Mouse (Mus musculus): ENCODE measurements around the gene Evx1.

Evx1 gene

DNA sequence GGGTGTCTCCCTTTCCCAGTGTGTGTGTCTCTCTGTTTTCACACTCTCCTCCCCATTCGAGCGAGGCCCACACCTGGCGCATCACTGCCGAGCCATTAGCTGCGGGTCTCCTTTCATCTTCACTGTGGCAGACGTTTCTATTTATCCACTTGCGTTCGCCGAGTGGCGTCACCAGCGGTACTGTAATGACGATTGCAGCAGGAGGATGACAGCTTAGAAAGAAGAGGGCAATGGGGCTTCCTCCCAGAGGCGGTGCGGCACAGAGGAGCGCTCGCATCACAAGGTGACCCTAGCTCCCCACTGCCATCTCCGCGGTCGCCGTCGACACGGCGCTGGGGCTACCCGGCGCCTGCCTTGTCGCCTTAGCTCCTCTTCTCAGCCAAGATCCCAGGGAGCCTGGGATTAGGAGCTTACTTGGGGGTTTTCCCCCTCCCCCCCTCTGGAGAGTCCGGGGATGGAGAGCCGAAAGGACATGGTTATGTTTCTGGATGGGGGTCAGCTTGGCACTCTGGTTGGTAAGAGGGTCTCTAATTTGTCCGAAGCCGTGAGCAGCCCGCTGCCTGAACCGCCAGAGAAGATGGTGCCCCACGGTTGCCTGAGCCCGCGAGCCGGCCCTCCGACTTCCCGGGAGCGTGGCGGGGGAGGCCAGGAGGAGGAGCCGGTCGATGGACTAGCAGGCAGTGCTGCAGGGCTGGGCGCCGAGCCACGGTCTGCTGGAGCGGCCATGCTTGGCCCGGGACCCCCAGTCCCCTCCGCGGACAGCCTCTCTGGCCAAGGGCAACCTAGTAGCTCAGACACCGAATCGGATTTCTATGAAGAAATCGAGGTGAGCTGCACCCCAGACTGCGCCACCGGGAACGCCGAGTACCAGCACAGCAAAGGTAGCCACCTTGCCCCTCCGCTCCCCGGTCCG, at the start of gene Evx1:
Gene Evx1, plus strand, starts transcription at position 108 of the 913 bp plus-strand sequence.
- no peak for DNase-seq (ENCODE audit: low spot score in 2 of 2)

DNA sequence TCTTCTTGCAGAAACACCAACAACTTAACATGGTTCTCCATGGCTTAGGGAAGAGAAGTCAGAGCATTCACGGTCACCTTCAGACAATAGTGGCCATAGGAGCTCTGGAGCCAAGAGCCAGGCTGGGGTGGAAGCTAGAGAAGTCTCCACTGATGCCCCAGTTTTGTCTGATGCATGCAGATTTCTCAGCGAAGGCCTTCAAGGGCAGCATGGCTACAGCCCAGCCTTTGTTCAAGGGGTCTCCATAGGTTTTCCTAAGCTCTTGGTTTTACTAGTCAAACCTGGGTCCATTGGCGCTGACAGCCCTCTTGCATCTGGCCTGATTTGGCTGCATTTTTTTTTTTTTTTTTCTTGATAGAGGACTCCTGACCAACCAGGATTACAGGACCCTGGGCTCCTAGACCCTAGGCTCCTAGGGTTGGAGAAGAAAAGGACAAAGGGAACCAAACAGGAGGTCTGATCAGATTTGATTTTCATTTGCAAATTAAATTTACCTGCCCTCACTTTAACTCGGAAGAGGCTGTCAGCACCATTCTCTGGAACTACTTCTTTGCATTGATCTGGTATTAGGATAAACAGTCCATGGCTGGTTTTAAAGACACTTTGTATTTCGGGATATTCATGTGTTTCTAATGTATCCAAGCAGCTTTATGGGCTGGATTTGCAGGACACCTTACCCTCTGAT, 49.0 kb upstream of the Evx1 start:
- no peak for DNase-seq (ENCODE audit: low spot score in 2 of 2)

DNA sequence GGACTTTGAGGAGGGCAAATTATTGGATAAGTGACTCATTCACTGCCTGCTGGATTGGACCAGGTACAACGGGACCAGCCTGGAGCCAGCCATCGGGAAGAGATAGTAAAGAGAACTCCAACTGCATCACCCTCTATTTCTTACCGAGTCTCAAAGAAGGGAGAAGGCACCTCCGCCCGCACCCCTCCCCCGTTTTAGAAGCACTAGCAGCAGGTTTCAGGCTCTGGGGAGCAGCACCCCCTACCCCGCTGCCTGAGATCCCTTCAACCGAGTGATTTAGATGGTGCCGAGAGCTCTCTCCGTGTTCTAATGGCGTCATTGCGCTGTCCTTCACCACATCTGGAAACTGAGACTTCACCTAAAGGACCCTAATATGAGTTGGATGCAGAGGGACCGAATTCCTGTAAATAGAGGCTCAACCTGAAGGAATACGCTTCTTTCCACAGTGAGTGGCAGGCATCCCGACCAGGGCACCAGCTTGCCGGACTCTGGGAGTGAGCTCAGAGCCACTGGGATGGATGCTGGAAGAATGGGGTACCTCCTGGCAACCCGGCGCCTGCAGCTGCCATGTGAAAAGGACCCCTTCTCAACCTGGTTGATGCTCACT, 47.9 kb upstream of the Evx1 start:
- no peak for DNase-seq (ENCODE audit: low spot score in 2 of 2)

DNA sequence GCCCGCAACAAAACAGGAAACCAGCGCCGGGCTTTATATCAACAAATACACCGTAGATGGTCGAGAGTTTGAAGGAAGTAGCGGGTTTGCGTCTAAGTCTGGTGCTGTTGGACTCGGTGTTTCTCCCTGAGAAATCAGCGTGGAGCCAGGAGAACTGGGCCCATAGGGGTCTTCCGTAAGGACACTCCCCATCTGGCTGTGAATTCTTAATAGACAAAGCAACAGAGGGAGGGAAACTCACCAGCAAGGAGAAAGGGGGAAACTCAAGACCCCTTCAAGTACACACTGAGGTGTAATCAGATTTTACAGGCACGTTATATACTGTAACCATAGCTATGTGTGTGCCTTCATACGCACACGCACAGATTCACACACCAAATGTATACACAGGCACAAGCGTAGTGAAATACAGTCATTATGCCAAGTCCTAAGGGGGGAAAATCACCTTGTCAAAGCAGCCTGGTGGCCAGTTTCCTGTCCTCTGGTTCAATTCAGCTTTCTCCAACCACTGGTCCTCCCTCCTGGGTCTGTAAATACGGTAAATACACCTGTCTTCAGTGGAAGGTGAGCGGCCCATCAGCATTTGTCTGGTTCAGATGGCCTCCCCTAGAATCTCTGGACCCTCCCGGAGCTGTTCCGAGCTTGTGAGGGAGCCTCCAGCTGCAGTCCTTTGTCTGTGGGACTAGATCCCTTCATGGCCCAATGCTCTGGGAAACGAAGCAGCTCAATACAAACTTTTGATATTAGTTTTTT, 47.2 kb upstream of the Evx1 start:
- no peak for DNase-seq (ENCODE audit: low spot score in 2 of 2)

DNA sequence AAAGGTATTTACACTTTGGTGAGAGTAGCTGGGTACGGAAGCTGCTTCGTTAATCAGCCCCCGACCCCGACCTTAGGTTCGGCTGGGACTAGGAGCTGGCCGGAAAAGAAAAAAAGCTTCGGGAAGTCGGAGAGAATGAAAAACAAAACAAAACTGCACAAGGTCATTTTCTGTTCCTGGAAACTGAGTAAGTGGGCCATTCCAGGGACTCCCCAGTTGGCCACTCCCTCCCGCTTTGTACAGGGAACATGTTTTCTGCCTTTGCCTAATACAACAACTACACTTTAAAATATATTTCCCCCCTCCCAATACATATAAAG, 46.7 kb upstream of the Evx1 start:
- DNase-seq (ENCODE audit: low spot score in 2 of 2), result no peak

DNA sequence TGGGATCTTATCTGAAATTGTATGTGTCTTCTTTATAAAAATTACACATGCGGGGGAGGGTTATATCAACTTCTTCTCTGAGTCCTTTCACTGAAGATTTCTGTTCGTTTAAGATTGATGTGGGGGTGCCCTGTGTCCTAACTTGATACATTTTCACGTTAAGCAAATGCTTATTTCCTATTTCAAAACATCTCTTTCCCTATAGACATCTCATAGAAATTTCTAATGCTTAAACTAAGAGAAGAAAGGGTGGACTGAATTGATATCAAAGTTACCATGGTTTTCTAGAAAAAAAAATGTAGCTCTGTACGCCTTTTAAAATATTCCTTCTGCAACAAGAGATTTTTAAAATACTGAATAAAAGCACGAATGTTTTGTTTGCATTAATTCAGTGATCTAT, 46.1 kb upstream of the Evx1 start:
- no peak for DNase-seq (ENCODE audit: low spot score in 2 of 2)

DNA sequence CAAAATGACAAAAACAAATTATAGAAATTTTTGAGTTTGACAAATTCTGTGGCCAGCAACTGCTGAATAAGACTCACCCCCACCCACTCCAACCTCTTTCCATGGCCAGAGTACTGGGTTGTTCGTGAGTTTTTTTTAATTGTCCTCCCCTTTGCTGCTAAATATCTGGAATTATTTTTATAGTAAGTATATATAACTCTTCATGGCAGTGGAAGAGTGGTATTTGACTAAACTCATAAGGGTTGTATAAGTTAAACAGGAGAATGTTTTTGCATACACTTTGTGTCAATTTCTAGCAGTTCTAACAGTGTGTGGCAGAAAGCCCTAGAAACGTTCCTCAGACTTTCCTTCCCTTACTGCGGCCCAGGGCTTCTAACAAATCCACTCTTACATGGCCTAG, 45.6 kb upstream of the Evx1 start:
- no peak for DNase-seq (ENCODE audit: low spot score in 2 of 2)

DNA sequence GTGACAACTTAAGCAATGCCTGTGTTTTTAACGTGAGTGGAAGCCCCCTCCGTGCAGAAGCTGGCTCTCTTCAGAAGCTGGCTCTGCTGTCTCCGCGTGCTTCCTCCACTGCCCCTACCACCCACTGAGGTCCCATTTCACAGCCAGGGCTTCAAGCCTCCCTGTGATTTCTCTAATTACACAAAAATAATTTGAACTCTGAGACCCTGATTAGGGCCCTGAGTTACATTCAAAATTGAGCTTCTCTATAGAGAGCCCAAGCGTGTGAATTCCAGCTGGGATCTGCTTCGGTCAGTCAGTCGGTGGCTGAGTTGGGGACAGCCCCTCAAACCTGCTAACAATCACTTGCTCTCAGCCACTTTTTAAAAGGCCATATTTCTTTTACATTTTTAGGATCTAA, 45.0 kb upstream of the Evx1 start:
- DNase-seq (ENCODE audit: low spot score in 2 of 2), result no peak

DNA sequence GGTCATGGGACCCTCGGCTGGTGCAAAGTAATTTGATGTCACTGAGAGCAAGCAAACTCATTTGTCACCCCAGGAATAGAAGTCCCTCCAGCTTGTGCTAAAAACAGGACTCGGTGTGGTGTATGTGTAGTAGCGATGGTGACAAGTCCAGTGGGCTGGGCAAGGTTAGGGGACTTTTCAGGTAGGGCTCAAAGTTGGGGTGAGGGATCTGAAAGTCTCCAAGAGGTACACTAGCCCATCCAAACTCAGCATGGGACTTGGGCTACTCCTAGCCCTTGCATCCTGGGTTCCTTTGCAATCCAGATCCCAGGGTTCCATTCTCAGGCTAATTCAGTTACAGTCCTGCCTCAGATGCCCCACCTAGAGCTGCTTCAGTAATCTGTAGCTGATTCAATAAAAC, 44.5 kb upstream of the Evx1 start:
- DNase-seq (ENCODE audit: low spot score in 2 of 2), result no peak

DNA sequence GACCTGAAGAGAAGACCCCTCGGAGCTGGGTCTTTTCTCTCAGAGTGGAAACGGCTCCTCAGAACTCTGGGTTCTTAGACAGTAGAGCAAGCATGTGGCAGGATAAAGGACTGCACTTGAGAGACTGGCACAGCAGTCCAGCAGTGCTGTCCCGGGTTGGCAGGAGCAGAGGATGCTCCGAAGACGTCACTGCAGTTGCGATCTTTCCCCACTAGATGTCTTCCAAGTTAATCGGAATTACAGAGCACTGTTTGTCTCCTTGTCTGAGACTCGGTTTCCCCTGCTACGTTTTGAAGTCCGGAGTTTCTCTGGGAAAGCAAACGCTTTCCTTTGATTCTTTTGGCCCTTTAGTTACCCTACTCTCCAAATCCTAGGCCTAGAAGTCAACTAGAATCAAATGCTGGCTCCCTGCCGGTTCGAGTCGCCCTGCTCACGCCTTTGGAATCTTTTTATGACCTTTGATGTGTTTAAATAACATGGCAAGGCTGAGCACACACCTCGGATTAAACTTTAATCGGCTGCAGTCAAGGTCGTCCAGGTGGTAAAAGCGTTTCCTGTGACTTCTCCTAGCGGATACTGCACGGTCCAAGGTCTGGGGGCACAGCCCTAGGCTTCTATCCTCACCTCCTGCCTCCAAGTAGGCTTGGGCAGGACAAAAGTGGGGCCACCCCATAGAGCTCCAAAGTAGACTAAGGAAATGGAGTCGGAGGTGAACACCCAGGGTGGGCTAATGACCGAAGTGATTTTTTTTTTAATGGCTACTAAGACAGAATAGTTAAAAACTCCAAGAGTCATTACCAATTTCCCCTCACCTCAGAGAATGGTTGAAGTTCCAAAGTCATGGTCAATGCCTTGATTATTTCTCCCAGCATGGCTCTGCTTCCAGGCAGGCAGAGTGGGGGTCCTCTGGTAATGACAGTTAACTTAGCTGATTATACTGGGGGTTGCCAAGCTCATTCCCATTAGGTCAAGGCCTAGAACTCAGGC, 42.5 kb upstream of the Evx1 start:
- DNase-seq (ENCODE audit: low spot score in 2 of 2), result peak in 1 of 2 experiments; percentile 29

DNA sequence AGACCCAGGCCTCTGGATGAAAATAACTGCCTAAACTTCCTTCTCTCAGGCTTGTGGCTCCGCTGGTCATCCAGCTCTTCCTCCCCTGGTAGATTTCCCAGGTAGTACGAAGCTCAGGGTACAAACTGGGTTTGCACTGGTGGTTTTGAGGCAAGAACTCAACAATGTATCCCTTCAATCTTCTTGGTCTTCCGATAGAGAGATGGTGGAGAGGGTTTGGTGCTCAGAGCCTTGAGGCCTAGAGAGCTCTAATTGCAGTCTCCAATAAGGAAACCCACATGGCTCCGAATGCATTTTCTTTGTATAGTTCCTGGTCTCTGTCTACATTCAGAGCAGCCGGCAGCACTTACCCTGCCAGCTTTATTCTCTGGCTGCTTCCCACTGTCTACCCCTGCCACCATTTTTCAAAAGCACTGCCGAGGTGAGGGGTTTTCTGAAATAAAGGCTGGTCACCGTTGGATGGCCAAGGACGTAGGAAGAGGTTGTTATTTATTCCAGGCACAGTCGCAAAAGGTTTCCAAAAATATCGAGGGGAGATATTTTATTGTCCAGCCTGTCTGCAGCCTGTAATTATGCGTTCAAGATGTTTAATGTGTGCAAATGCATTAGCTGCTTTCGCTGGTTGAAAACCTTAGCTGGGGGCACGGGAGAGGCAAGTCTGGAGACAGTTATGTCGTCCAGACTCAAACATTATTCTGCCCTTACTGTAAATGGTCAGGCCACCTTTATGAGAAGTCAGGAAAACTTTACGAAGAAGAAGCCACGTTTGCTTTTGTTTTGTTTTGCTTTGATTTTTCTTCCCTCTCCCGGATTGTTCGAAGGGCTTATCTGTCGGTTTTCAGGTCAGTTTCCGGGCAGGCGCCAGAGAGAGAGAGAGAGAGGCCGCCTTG, 40.3 kb upstream of the Evx1 start:
- DNase-seq (ENCODE audit: low spot score in 2 of 2), result no peak

DNA sequence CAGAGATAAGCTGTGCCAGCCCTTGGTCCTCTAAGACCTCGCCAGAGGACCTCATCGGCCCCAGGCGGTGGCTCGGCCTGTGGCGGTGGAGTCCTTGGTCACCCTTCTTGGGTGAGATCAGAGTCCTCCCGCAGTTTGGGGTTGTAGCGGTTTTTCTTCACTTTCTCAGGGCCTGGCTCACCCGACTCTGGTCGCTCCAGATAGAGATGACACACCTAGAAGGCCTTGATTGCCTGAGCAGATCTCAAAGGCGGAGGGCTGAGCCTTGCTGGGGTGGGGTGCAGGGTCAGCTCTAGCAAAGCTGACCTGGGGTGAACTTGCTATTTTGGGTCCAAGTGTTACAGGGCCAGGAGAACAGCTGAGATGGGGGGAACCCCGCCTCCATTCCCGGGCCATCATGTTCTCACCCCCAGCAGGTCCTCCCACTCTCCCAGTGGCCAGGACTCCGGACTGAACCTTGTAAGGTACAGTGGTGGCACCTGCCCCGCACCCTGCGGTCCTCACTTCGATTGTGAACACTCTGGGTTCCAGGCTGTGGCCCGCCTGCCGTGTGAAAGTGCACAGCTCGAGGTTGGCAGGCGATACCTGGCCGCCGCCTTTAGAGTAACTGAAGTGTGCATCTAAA, 39.5 kb upstream of the Evx1 start:
- no peak for DNase-seq (ENCODE audit: low spot score in 2 of 2)

DNA sequence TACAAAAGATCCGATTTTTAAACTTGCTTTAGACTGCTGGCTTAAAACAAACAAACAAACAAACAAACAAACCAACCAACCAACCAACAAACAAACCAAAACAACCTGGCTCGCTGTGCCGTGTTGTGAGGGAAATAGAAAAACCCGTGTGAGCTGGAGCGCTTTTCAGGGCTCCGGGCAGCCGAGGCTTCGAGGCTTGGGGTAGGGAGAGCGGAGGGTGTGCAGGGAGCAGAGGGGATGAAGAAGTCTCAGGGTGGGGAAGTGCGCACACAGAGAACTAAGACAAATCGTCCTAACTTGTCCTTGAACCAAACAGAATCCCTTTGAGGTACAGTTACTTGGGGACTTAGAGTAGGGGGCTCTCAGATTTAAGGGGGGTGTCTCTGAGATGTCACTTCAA, 38.7 kb upstream of the Evx1 start:
- DNase-seq (ENCODE audit: low spot score in 2 of 2), result no peak

DNA sequence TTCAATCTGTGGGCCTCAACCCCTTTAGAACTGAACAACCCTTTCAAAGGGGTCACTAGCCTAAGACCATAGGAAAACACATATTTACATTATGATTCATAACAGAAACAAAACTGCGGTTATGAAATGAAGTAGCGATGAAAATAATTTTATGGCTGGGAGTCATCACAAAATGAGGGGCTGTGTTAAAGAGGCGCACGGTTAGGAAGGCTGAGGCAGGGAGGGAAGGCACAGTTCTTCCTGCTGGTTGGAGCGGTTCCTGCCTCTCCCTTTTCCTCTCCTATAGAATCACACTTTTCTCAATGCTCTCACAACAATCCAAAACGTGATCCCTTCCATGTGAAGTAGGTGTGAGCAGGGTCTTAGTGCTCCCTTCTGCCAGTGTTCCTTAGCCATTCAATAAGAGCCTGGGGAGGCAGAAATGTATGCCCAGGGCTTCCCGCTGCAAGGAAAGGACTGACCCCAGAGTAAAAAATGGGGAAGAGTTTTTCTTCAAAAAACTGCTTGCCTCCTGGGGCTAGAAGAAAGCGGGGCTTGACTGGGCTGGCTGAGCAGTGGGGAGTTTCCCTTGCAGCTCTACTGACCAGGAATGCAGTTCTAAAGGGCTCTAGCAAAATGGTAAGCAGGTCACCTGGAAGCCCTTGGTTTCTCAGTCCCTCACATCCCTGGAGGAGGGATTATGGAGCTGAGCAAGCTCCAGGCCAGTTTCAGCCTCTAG, 37.6 kb upstream of the Evx1 start:
- no peak for DNase-seq (ENCODE audit: low spot score in 2 of 2)

DNA sequence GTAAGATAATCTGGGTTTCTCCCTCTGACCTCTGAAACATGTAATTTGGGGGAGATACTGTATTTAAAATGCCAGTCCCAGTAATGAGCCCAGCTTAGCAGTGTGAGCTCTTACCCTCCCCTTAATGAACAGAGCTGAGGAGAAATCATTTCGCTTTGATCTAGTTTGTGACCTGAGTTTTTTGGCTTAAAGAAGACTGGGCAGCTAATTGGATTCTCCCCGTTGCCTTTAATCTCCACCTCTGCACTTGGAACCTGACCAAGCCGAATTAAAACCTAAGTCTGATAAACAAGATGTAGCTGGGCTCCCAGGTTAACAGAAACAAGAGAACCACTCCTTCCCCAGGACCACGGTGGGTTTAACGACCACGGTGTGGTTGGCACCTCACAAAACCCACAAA, 36.9 kb upstream of the Evx1 start:
- DNase-seq (ENCODE audit: low spot score in 2 of 2), result no peak

DNA sequence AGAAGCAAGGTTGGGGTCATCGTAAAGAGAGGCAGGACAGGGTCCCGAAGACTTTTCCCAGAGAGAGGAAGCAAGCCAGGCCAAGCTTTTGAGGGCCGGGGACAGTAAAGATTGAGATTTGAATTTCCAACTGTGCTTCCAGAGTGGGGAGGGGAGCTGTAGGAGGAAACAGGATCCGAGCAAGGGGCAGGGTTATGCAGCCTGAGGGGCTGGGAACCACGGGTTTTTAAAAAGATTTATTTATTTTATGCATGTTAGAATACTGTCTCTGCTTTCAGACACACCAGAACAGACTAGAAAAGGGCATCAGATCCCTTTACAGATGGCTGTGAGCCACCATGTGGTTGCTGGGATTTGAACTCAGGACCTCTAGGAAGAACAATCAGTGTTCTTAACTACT, 36.4 kb upstream of the Evx1 start:
- no peak for DNase-seq (ENCODE audit: low spot score in 2 of 2)

DNA sequence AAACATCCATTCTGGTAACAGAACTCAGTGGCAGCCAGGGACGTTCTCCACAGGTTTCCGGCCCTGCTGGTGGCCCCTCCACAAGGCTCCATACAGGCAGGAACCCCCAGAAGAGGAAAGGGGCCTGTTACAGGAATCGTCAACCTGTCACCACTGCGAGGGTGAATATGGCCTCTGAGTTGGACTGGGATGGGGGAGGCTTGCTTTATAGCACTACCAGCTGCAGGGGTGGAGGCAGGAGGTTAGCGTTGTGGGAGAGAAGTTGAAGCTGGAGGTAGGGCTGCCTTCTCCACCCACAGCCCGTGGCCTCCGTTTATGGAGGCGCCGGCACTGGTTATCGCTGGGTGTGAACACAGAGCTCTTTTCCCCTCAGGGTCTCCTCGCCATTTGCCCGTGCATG, 32.2 kb upstream of the Evx1 start:
- no peak for DNase-seq (ENCODE audit: low spot score in 2 of 2)

DNA sequence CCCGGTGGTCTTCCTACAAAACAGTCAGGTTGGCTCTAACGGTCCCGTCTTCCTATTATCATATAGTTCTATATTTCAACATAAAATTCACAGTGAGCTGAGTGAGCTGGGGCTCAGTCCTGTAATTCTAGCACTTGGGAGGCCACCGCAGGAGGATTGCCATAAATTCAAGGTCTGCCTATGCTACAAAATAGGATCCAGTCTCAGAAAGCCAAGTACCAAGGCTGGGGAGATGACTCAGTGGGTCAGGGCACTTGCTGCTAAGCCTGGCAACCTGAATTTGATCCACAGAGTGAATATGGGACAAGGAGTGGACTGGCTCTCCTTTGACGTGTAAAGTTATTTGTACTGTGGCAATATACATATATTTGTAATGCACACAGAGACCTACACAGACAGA, 29.4 kb upstream of the Evx1 start:
- DNase-seq (ENCODE audit: low spot score in 2 of 2), result no peak

DNA sequence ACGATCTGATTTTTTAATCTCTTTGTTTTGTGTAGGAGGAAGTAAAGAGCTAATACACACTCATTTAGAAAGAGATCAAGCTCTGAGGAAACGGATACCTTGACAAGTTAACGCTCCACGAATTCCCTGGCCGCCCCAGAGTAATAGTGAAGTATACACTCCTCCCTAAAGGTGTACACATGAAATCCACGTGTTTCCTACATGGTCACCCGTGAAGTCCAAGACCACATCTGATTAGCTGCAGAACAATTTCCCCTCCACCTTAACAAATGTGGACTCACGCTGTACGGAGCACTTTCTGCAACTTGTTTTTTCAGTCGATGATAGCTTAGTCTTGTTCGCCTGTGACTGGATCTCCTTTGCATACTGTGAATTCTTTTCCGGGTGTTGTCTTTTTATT, 23.1 kb upstream of the Evx1 start:
- no peak for DNase-seq (ENCODE audit: low spot score in 2 of 2)
